Mouse (Mus musculus) stomach, postnatal 0 days (tissue): ENCODE measurements around the gene Dhx34. TPM values are rescaled to one million over a fixed set of nuclear protein-coding genes. Genes with fewer than 3 reads are reported as not detected.

ENCODE experiments used
- ATAC-seq: fragments of 200-750 bp; cut with Nextera tagmentation; 2 replicates; pipeline ENCODE4 v1.8.0; 2017; ENCODE audit not compliant: low FRiP score, low TSS enrichment
- DNase-seq: peaks from one replicate; pipeline ENCODE4 v3.0.0-alpha.2; 2016; ENCODE audit warnings: low spot score
- H3K27ac ChIP-seq: fragments of 300-500 bp; sonication (generic); replicated peaks from 2 replicates; pipeline ENCODE4 v1.5.1; 2014; ENCODE audit warnings: mild to moderate bottlenecking, control low read depth
- H3K27me3 ChIP-seq: fragments of 300-500 bp; sonication (generic); 2 replicates; pipeline ENCODE4 v1.6.1; 2014; ENCODE audit warnings: low read length; ENCODE audit not compliant: control insufficient read depth, insufficient read depth
- H3K36me3 ChIP-seq: fragments of 300-500 bp; sonication (generic); 2 replicates; pipeline ENCODE4 v1.6.1; 2014; ENCODE audit warnings: low read length, mixed read lengths; ENCODE audit not compliant: control insufficient read depth, insufficient read depth
- H3K4me1 ChIP-seq: fragments of 300-500 bp; sonication (generic); replicated peaks from 2 replicates; pipeline ENCODE4 v1.6.1; 2014; ENCODE audit warnings: antibody characterized with exemption; ENCODE audit not compliant: control insufficient read depth, insufficient read depth
- H3K4me2 ChIP-seq: fragments of 300-500 bp; sonication (generic); replicated peaks from 2 replicates; pipeline ENCODE4 v1.6.1; 2014; ENCODE audit warnings: low read depth, mild to moderate bottlenecking, control low read depth, moderate library complexity
- H3K4me3 ChIP-seq: fragments of 300-500 bp; sonication (generic); 2 replicates; pipeline ENCODE4 v1.5.1; 2014; ENCODE audit warnings: low read depth, low read length, control low read depth
- H3K9ac ChIP-seq: fragments of 300-500 bp; sonication (generic); 2 replicates; pipeline ENCODE4 v1.6.1; 2014; ENCODE audit warnings: mild to moderate bottlenecking, low read length, control low read depth, mixed read lengths
- H3K9me3 ChIP-seq: fragments of 300-500 bp; sonication (generic); 2 replicates; pipeline ENCODE4 v1.6.1; 2016; ENCODE audit warnings: low read length; ENCODE audit not compliant: control insufficient read depth
- CTCF ChIP-seq: IDR thresholded peaks from 2 replicates; pipeline ENCODE4 v1.5.1; 2016; ENCODE audit warnings: antibody characterized with exemption, low read depth, mild to moderate bottlenecking, moderate library complexity
- EP300 ChIP-seq: optimal IDR thresholded peaks from 2 replicates; pipeline ENCODE3; 2016; ENCODE audit warnings: antibody characterized with exemption
- WGBS: fragments of 180-500 bp; shearing (Covaris S2); extraction: QIAGEN DNeasy Blood & Tissue Kit; methylation state at CpG from one replicate; pipeline ENCODE4 v1.1.7; 2014; 5-methylcytosine and 5-hydroxymethylcytosine counted together
- polyA plus RNA-seq: library from polyadenylated mRNA; unstranded; fragments of >200 nt; fragmentation: Nextera tagmentation; extraction: Ambion mirVana; gene quantifications from 2 replicates; pipeline ENCODE4 v1.2.1, GENCODE M21; 2015

The Dhx34 gene
- polyA plus RNA-seq, 1 experiment from 2014 or later = 6.9 TPM

DNA sequence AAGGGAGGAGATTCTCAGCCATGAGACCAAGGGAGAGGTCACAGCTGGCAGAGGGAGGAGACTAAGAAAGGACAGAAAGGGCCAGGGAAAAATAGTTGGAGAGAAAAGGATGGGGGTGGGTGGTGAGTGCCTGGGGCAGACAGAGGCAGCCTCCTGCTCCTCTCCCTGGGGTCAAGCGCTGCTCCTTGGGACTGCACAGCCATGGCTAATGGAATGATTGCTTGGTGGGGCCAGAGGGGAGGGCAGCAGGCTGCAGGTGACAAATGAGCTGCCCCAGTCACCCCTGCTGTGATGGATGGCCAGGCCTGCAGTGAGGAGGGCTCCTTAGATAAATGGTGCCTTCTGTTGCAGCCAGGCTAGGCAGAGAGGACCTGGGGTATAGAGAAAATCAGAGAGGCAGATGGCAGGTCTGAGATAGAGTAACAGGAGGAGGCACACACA lies 49.7 kb downstream of the Dhx34 start:
- no peak overlapping the region for H3K4me3 ChIP-seq
- no peaks in the 10 kb centered on the region for H3K36me3 ChIP-seq
- H3K27me3 ChIP-seq = no peaks in the 10 kb centered on the region
- TF ChIP-seq EP300 (no peak), CTCF (no peak)
- 0% methylated on average over 1 of the region's 1 CpGs for WGBS
- no peak overlapping the region for H3K27ac ChIP-seq
- no peak for DNase-seq
- H3K9me3 ChIP-seq = no peaks in the 10 kb centered on the region
- no peak for ATAC-seq
- H3K4me2 ChIP-seq = no peak overlapping the region
- H3K4me1 ChIP-seq = no peaks in the 10 kb centered on the region
- no peak overlapping the region for H3K9ac ChIP-seq

DNA sequence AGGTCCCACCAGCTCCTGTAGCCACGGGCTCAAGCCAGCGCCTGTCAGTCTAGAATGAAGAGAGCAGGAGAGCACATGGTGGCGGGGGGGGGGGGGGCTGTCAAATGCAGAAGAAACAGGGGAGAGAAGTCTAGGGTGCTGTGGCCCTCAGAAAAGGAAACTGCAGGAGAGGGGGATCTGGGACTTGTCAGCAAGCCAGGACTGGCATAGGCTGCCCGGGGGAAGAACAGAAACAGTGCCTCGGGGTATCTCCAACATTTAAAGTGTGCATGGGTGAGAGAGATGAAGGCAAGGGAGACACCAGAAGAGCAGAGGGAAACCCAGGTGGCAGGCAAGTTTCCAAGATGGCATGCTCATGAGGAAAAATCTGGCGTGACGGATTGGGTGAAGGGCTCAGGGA lies 59.8 kb downstream of the Dhx34 start:
- H3K4me2 ChIP-seq = no peak overlapping the region
- no peaks in the 10 kb centered on the region for H3K27me3 ChIP-seq
- 69% methylated on average over 7 of the region's 7 CpGs for WGBS
- ATAC-seq (no peak), DNase-seq (no peak)
- H3K4me3 ChIP-seq = no peak overlapping the region
- H3K27ac ChIP-seq = no peak overlapping the region
- TF ChIP-seq EP300 (no peak), CTCF (no peak)
- no peaks in the 10 kb centered on the region for H3K36me3 ChIP-seq
- no peak overlapping the region for H3K9ac ChIP-seq
- H3K9me3 ChIP-seq = no peaks in the 10 kb centered on the region
- H3K4me1 ChIP-seq = no peaks in the 10 kb centered on the region

DNA sequence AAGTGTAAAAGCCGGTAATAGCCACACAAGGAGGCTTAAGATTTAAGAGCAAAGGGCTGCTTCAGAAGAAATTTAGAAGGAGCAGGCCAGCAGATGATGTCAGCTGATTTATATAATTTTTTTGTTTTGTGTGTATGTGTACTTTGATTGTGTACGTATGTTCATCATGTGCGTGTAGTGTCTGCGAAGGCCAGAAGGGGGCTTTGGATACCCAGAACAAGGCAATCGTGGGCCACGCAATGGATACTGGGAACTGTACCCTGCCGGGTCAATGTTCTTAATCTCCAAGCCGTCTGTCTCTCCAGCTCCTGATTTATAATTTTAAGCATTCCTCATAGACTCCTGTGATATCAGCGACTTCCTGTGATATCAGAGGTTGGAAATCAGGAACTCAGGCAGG lies 60.5 kb downstream of the Dhx34 start:
- Histone ChIP-seq H3K9ac (no peak overlapping the region), H3K9me3 (no peaks in the 10 kb centered on the region), H3K4me3 (no peak overlapping the region), H3K27ac (no peak overlapping the region), H3K36me3 (no peaks in the 10 kb centered on the region), H3K4me2 (no peak overlapping the region), H3K27me3 (no peaks in the 10 kb centered on the region), H3K4me1 (no peaks in the 10 kb centered on the region)
- no peak for DNase-seq
- ATAC-seq = no peak
- WGBS = 86% methylated on average over 9 of the region's 9 CpGs
- TF ChIP-seq EP300 (no peak), CTCF (no peak)

DNA sequence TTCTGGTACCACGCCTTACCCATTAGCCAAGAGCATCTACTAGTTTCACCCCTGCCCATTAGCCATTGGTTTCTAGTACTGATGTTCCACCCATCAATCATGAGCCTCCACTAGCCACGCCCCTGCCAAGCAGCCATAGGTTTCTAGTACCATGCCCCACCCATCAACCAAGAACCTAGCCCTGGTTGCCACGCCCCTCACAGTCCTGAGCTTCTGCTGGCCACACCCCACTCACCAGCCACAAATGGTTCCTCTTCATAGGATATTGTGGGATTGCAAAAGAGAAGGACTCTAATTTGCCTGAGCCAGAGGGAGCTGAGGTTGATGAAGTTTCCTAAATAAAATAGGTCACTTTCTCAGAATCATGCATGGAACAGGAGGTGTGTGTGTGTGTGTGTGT lies 61.1 kb downstream of the Dhx34 start:
- Histone ChIP-seq H3K9me3 (no peaks in the 10 kb centered on the region), H3K36me3 (no peaks in the 10 kb centered on the region), H3K4me3 (no peak overlapping the region), H3K4me1 (no peaks in the 10 kb centered on the region), H3K9ac (no peak overlapping the region), H3K27ac (no peak overlapping the region), H3K27me3 (no peaks in the 10 kb centered on the region), H3K4me2 (no peak overlapping the region)
- no peak for TF ChIP-seq EP300
- TF ChIP-seq CTCF = no peak
- 69% methylated on average over 3 of the region's 3 CpGs for WGBS
- DNase-seq = peak; percentile 27
- no peak for ATAC-seq

DNA sequence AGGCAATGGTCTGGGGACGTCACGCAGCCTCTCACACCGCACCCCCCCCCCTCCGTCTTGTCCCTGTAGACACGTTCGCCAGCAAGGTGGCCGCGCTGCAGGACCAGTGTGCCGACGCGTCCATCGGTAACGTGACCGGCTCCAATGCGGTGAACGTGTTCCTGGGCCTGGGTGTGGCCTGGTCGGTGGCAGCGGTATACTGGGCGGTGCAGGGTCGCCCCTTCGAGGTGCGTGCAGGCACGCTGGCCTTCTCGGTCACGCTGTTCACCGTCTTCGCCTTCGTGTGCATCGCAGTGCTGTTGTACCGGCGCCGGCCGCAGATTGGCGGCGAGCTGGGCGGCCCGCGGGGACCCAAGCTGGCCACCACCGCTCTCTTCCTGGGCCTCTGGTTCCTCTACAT lies 63.1 kb downstream of the Dhx34 start:
- Histone ChIP-seq H3K4me3 (no peak overlapping the region), H3K36me3 (no peaks in the 10 kb centered on the region), H3K27ac (no peak overlapping the region), H3K4me2 (no peak overlapping the region), H3K27me3 (no peaks in the 10 kb centered on the region), H3K4me1 (no peaks in the 10 kb centered on the region), H3K9ac (no peak overlapping the region), H3K9me3 (no peaks in the 10 kb centered on the region)
- ATAC-seq (0 out of 2 replicates have a peak, but pooled peaks have one; percentile 8), DNase-seq (no peak)
- 18% methylated on average over 37 of the region's 39 CpGs for WGBS
- TF ChIP-seq CTCF (no peak), EP300 (no peak)

DNA sequence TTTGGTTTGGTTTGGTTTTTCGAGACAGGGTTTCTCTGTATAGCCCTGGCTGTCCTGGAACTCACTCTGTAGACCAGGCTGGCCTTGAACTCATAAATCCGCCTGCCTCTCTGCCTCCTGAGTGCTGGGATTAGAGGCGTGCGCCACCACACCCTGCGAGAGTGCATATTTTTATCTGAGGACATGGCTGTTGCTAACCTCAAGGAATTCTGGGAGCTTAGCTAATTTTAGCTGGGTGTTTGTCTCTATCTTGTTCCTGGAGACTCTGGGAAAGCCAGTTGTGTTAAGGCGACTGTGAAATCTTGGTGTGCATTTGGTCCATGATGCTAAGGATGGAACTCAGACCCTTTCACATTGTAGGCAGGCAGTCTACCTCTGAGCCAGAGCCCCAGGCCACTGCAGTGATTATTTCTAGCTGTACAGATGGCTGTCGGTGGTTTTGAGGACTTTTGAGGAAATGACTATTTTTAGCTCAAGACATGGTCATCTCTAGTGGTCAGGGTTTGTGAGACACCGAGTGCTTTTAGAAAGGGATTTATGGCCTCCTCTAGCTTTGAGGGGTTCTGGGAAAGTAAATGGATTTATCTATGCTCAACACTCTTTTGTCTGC lies 65.6 kb downstream of the Dhx34 start:
- no peak overlapping the region for H3K27ac ChIP-seq
- no peaks in the 10 kb centered on the region for H3K36me3 ChIP-seq
- no peaks in the 10 kb centered on the region for H3K4me1 ChIP-seq
- H3K4me3 ChIP-seq = no peak overlapping the region
- H3K4me2 ChIP-seq = no peak overlapping the region
- no peak overlapping the region for H3K9ac ChIP-seq
- no peak for ATAC-seq
- no peaks in the 10 kb centered on the region for H3K9me3 ChIP-seq
- WGBS = 59% methylated on average over 8 of the region's 8 CpGs
- no peaks in the 10 kb centered on the region for H3K27me3 ChIP-seq
- DNase-seq = no peak
- TF ChIP-seq CTCF = no peak
- no peak for TF ChIP-seq EP300
